Mouse (Mus musculus) lung, postnatal 0 days (tissue): Measurements from ENCODE around the gene B4gat1. TPM values are rescaled to one million over a fixed set of nuclear protein-coding genes. Genes with fewer than 3 reads are reported as not detected.
A peak's percentile ranks its signal among the peaks of the same experiment; 100 is the strongest.
"Not testable (repeated sequence)": the region's sequence is repeated elsewhere in the genome, so short reads cannot be mapped to it uniquely, and the experiment has no call there.

Source experiments
- ATAC-seq: fragments of 200-750 bp; cut with Nextera tagmentation; 2 replicates; pipeline ENCODE4 v1.8.0; 2017; ENCODE audit warnings: moderate library complexity
- DNase-seq: peaks from one replicate; pipeline ENCODE4 v3.0.0-alpha.2; 2016; ENCODE audit warnings: low spot score
- H3K27ac ChIP-seq: fragments of 300-500 bp; sonication (generic); 2 replicates; pipeline ENCODE4 v1.5.1; 2014; ENCODE audit warnings: antibody characterized with exemption, mild to moderate bottlenecking, low read length, mixed read lengths
- H3K27me3 ChIP-seq: fragments of 300-500 bp; sonication (generic); replicated peaks from 2 replicates; pipeline ENCODE4 v1.6.1; 2014; ENCODE audit warnings: low read length, mixed read lengths; ENCODE audit not compliant: insufficient read depth
- H3K36me3 ChIP-seq: fragments of 300-500 bp; sonication (generic); 2 replicates; pipeline ENCODE4 v1.6.1; 2014; ENCODE audit warnings: low read length, mixed read lengths; ENCODE audit not compliant: insufficient read depth
- H3K4me1 ChIP-seq: fragments of 300-500 bp; sonication (generic); 2 replicates; pipeline ENCODE4 v1.6.1; 2014; ENCODE audit warnings: antibody characterized with exemption, low read depth, low read length, mixed read lengths; ENCODE audit not compliant: insufficient read depth
- H3K4me2 ChIP-seq: fragments of 300-500 bp; sonication (generic); replicated peaks from 2 replicates; pipeline ENCODE4 v1.6.1; 2014; ENCODE audit warnings: low read depth, mild to moderate bottlenecking, low read length, moderate library complexity, mixed read lengths
- H3K4me3 ChIP-seq: fragments of 300-500 bp; sonication (generic); 2 replicates; pipeline ENCODE4 v1.5.1; 2014; ENCODE audit warnings: low read depth, low read length
- H3K9ac ChIP-seq: fragments of 300-500 bp; sonication (generic); replicated peaks from 2 replicates; pipeline ENCODE4 v1.6.1; 2014; ENCODE audit warnings: low read depth, mild to moderate bottlenecking
- H3K9me3 ChIP-seq: fragments of 300-500 bp; sonication (generic); 2 replicates; pipeline ENCODE4 v1.6.1; 2016; ENCODE audit warnings: low read length, mixed read lengths
- CTCF ChIP-seq: IDR thresholded peaks from 2 replicates; pipeline ENCODE4 v1.5.1; 2016; ENCODE audit warnings: antibody characterized with exemption, mild to moderate bottlenecking
- EP300 ChIP-seq: IDR thresholded peaks from 2 replicates; pipeline ENCODE4 v1.6.1; 2016; ENCODE audit warnings: antibody characterized with exemption, mild to moderate bottlenecking, control low read depth
- WGBS: fragments of 180-500 bp; shearing (Covaris S2); extraction: QIAGEN DNeasy Blood & Tissue Kit; methylation state at CpG from one replicate; pipeline ENCODE4 v1.1.7; 2014; 5-methylcytosine and 5-hydroxymethylcytosine counted together
- polyA plus RNA-seq: library from polyadenylated mRNA; unstranded; fragments of >200 nt; fragmentation: Nextera tagmentation; extraction: Ambion mirVana; gene quantifications from 2 replicates; pipeline ENCODE4 v1.2.1, GENCODE M21; 2015

Gene B4gat1
- polyA plus RNA-seq, 1 experiment from 2014 or later: 33.8 TPM

GRCm38 (mm10) chr19:5086533-5086932 lies 47.9 kb downstream of the B4gat1 start:
- H3K9me3 ChIP-seq, H3K4me2 ChIP-seq, H3K9ac ChIP-seq, DNase-seq, H3K4me1 ChIP-seq, H3K4me3 ChIP-seq, H3K36me3 ChIP-seq, ATAC-seq, H3K27ac ChIP-seq: not testable (repeated sequence)
- peak; percentile 25; the same call in 1 of the 2 replicates for TF ChIP-seq CTCF
- 53% methylated on average over 4 of the region's 4 CpGs for WGBS
- peaks cover 37% of the 10 kb centered on the region for H3K27me3 ChIP-seq

GRCm38 (mm10) chr19:5087884-5088728 lies 49.5 kb downstream of the B4gat1 start, which contains the start of gene Yif1a:
Yif1a (plus strand) TSS chr19:5088538.
- TF ChIP-seq CTCF: peak; percentile 85
- no peak for TF ChIP-seq EP300
- Histone ChIP-seq H3K27ac (peak within 1 kb of the TSS; percentile 73), H3K4me1 (no peaks in the 10 kb centered on the region; the same call in 1 of the 2 replicates), H3K9ac (peak within 1 kb of the TSS; percentile 60), H3K36me3 (peaks cover 16% of the 10 kb centered on the region; the same call in 1 of the 2 replicates), H3K4me2 (peak within 1 kb of the TSS; percentile 93), H3K27me3 (peaks cover 23% of the 10 kb centered on the region), H3K9me3 (no peaks in the 10 kb centered on the region), H3K4me3 (peak within 1 kb of the TSS; percentile 73)
- peak; percentile 94 for ATAC-seq
- under 1% methylated on average over 58 of the region's 58 CpGs for WGBS
- DNase-seq: peak; percentile 100

GRCm38 (mm10) chr19:5089324-5089723 lies 50.7 kb downstream of the B4gat1 start:
- peaks cover 16% of the 10 kb centered on the region; the same call in 1 of the 2 replicates for H3K36me3 ChIP-seq
- H3K9ac ChIP-seq: no peak overlapping the region
- peaks cover 19% of the 10 kb centered on the region for H3K27me3 ChIP-seq
- no peak overlapping the region for H3K27ac ChIP-seq
- ATAC-seq (no peak), DNase-seq (no peak)
- no peak for TF ChIP-seq CTCF
- no peak for TF ChIP-seq EP300
- H3K4me1 ChIP-seq: no peaks in the 10 kb centered on the region; the same call in 1 of the 2 replicates
- H3K4me2 ChIP-seq: peak overlapping the region; percentile 93; the same call in 1 of the 2 replicates
- no peaks in the 10 kb centered on the region for H3K9me3 ChIP-seq
- WGBS: 91% methylated on average over 4 of the region's 4 CpGs
- H3K4me3 ChIP-seq: peak overlapping the region; percentile 73; the same call in 1 of the 2 replicates

Other genes starting within 250 kb of the B4gat1 start
- gene Rbm4, start 244.9 kb upstream of the B4gat1 start, polyA plus RNA-seq: 28.6 and 29.4 TPM in 2 replicates
- 13.9 and 19.7 TPM in 2 replicates for gene Gm21992, start 227.2 kb upstream of the B4gat1 start, polyA plus RNA-seq
- 24.3 and 25.1 TPM in 2 replicates for gene Rbm14, start 227.2 kb upstream of the B4gat1 start, polyA plus RNA-seq
- 53.0 and 54.5 TPM in 2 replicates for gene Ccs, start 199.5 kb upstream of the B4gat1 start, polyA plus RNA-seq
- gene Ccdc87, start 199.5 kb upstream of the B4gat1 start, polyA plus RNA-seq: 0.51 and 0.62 TPM in 2 replicates
- 34.2 and 35.2 TPM in 2 replicates for gene Ctsf, start 183.7 kb upstream of the B4gat1 start, polyA plus RNA-seq
- gene Actn3, start 160.9 kb upstream of the B4gat1 start, polyA plus RNA-seq: 0.27 and 0.40 TPM in 2 replicates
- 8.1 and 9.1 TPM in 2 replicates for gene Zdhhc24, start 160.2 kb upstream of the B4gat1 start, polyA plus RNA-seq
- gene Bbs1, start 132.2 kb upstream of the B4gat1 start, polyA plus RNA-seq: 1.6 and 1.9 TPM in 2 replicates
- 47.6 and 47.7 TPM in 2 replicates for gene Dpp3, start 110.5 kb upstream of the B4gat1 start, polyA plus RNA-seq
- 0.85 and 1.8 TPM in 2 replicates for gene Peli3, start 95.7 kb upstream of the B4gat1 start, polyA plus RNA-seq
- 52.1 and 55.1 TPM in 2 replicates for gene Mrpl11, start 76.7 kb upstream of the B4gat1 start, polyA plus RNA-seq
- 0.04 TPM in 1 of 2 replicates, not detected in the other for gene Npas4, start 48.5 kb upstream of the B4gat1 start, polyA plus RNA-seq
- gene Slc29a2, start 15.0 kb upstream of the B4gat1 start, polyA plus RNA-seq: 0.88 TPM in 2 replicates
- 1.1 and 1.6 TPM in 2 replicates for gene AC124502.3, start 65 bp downstream of the B4gat1 start, polyA plus RNA-seq
- 40.8 and 47.6 TPM in 2 replicates for gene Brms1, start 2.5 kb downstream of the B4gat1 start, polyA plus RNA-seq
- gene Rin1, start 11.7 kb downstream of the B4gat1 start, polyA plus RNA-seq: 1.7 and 1.9 TPM in 2 replicates
- gene Cd248, start 29.3 kb downstream of the B4gat1 start, polyA plus RNA-seq: 23.1 and 25.1 TPM in 2 replicates
- 4.1 and 4.5 TPM in 2 replicates for gene Tmem151a, start 46.7 kb downstream of the B4gat1 start, polyA plus RNA-seq
- gene Yif1a, start 49.7 kb downstream of the B4gat1 start, polyA plus RNA-seq: 93.3 and 105 TPM in 2 replicates
- gene Cnih2, start 59.7 kb downstream of the B4gat1 start, polyA plus RNA-seq: 0.70 and 0.89 TPM in 2 replicates
- gene Rab1b, start 68.2 kb downstream of the B4gat1 start, polyA plus RNA-seq: 228 and 240 TPM in 2 replicates
- 10.1 and 10.8 TPM in 2 replicates for gene Klc2, start 79.7 kb downstream of the B4gat1 start, polyA plus RNA-seq
- gene Pacs1, start 234.3 kb downstream of the B4gat1 start, polyA plus RNA-seq: 9.3 and 10.4 TPM in 2 replicates